Mouse (Mus musculus) left cerebral cortex, adult 2 months (tissue): Measurements from ENCODE around the gene Fxyd7. TPM values are rescaled to one million over a fixed set of nuclear protein-coding genes. Genes with fewer than 3 reads are reported as not detected.
A peak's percentile ranks its signal among the peaks of the same experiment; 100 is the strongest.

Source experiments
- DNase-seq, 2 experiments: peaks; one replicate each; pipeline ENCODE4 v3.0.0; 2021 to 2022; ENCODE audit warnings: low spot score in 2 of 2, mixed read lengths in 1 of 2; ENCODE audit errors: extremely low spot score in 1 of 2
- H3K27ac ChIP-seq: fragments of 200-600 bp; 2 replicates; pipeline ENCODE4 v1.8.1; 2022
- H3K4me3 ChIP-seq: fragments of 200-600 bp; 2 replicates; pipeline ENCODE4 v1.8.1; 2022
- CTCF ChIP-seq: fragments of 200-600 bp; IDR thresholded peaks from 2 replicates; pipeline ENCODE4 v1.8.1; 2022; ENCODE audit warnings: antibody characterized with exemption, mild to moderate bottlenecking, moderate library complexity
- intact Hi-C: fragments of 180-260 bp; cut with DNase I; formaldehyde crosslinking; loops from one replicate; pipeline ENCODE4 v1.15.1; 2025
- total RNA-seq, 2 experiments: library from RNA; stranded (reverse); gene quantifications; 2 replicates each; pipeline ENCODE4 v1.2.3; 2021

The Fxyd7 gene
- total RNA-seq, 2 experiments from 2014 or later = 174 to 184 TPM

DNA sequence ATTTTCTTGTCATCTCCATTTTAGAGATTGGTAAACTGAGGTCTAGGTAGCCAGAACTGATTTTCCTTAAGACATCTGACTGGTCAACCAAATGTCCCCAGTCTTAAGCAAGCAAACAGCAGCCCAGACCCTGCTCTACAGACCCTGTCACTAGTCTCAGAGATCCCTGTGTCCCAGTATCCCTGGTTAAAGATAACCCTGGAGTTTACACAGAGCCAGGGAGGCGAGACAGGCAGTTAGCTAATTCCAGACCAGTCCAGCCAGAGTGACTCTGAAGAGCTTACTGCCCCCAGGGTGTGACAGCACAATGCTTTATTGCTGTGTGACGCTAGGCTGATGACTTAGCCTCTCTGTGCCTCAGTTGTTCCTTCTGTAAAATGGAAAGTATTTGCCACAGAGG lies 5.8 kb upstream of the Fxyd7 start, which contains the start of gene Fxyd1:
Fxyd1 (minus strand) TSS at position 129 of the 400 bp plus-strand sequence.
- DNase-seq = no peak
- no peak for TF ChIP-seq CTCF
- Histone ChIP-seq H3K27ac (no peak within 1 kb of the TSS), H3K4me3 (no peak within 1 kb of the TSS)
- intact Hi-C loops = no loop called here

DNA sequence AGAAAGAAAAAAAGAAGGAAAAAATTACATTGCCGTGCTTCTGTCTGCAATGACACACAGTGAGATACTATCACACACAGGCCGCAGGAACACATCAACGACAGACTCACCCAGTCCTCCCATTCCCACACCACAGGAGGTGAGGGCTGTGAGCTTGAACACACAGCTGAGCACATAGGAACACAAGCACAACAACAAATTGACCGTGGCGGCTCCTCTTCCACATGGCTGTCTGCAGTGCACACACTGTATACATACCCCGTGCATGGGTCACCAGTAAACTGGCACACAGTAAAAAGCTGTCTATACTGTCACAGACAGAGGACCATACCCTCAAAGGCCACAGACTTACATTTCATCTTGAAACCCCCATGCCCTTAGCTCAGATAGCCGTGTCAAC lies 5.2 kb upstream of the Fxyd7 start:
- no peak overlapping the region for H3K27ac ChIP-seq
- intact Hi-C loops = no loop called here
- no peak overlapping the region for H3K4me3 ChIP-seq
- no peak for DNase-seq
- TF ChIP-seq CTCF = no peak

- H3K4me3 ChIP-seq = no peak overlapping the region
- no peak for DNase-seq
- TF ChIP-seq CTCF = no peak
- intact Hi-C loops = no loop called here
- no peak overlapping the region for H3K27ac ChIP-seq
Observed at GRCm38 (mm10) chr7:31055883-31056282, 4.6 kb upstream of the Fxyd7 start.

GRCm38 (mm10) chr7:31055354-31055824 lies 4.1 kb upstream of the Fxyd7 start:
- intact Hi-C loops = no loop called here
- no peak for TF ChIP-seq CTCF
- peak overlapping the region; percentile 97 for H3K27ac ChIP-seq
- DNase-seq = peak; percentile 44 to 64
- peak overlapping the region; percentile 9 for H3K4me3 ChIP-seq

GRCm38 (mm10) chr7:31054661-31055320 lies 3.5 kb upstream of the Fxyd7 start:
- intact Hi-C loops = loop anchor here (5.0 kb wide), 1 partner anchor 82 kb away; the partner anchor contains the start of genes Fam187b and Lsr
- Histone ChIP-seq H3K27ac (peak overlapping the region; percentile 97), H3K4me3 (peak overlapping the region; percentile 9)
- TF ChIP-seq CTCF = no peak
- DNase-seq = no peak

- no peak for DNase-seq
- peak overlapping the region; percentile 44 for H3K4me3 ChIP-seq
- intact Hi-C loops = loop anchor here (1.0 to 5.0 kb wide), 3 partner anchors 37 to 97 kb away; partner anchors contain the start of genes Fam187b, Lsr and Usf2
- H3K27ac ChIP-seq = peak overlapping the region; percentile 97
- TF ChIP-seq CTCF = no peak
Observed at GRCm38 (mm10) chr7:31053882-31054447, 2.7 kb upstream of the Fxyd7 start.

GRCm38 (mm10) chr7:31052636-31053434 lies 1.6 kb upstream of the Fxyd7 start:
- intact Hi-C loops = loop anchor here (1.0 to 5.0 kb wide), 3 partner anchors 36 to 96 kb away; partner anchors contain the start of genes Fam187b, Lsr and Usf2
- peak; percentile 8; the same call in 1 of the 2 replicates for TF ChIP-seq CTCF
- H3K4me3 ChIP-seq = peak overlapping the region; percentile 65
- H3K27ac ChIP-seq = peak overlapping the region; percentile 97
- peak; percentile 64 to 82 for DNase-seq

- no peak for DNase-seq
- Histone ChIP-seq H3K4me3 (peak overlapping the region; percentile 65), H3K27ac (peak overlapping the region; percentile 97)
- intact Hi-C loops = loop anchor here (2.0 to 5.0 kb wide), 2 partner anchors 80 to 95 kb away; partner anchors contain the start of genes Fam187b, Lsr and Usf2
- TF ChIP-seq CTCF = no peak
Observed at GRCm38 (mm10) chr7:31052251-31052635, 976 bp upstream of the Fxyd7 start.

- DNase-seq = peak; percentile 51 to 68
- Histone ChIP-seq H3K27ac (peak overlapping the region; percentile 97), H3K4me3 (peak overlapping the region; percentile 65)
- intact Hi-C loops = loop anchor here (5.0 kb wide), 1 partner anchor 79 kb away; the partner anchor contains the start of genes Fam187b and Lsr
- no peak for TF ChIP-seq CTCF
Observed at GRCm38 (mm10) chr7:31050921-31051320, 346 bp downstream of the Fxyd7 start.

GRCm38 (mm10) chr7:31050487-31050886 lies 780 bp downstream of the Fxyd7 start:
- peak overlapping the region; percentile 97 for H3K27ac ChIP-seq
- peak in 1 of 2 experiments; percentile 21 for DNase-seq
- intact Hi-C loops = loop anchor here (5.0 kb wide), 1 partner anchor 78 kb away; the partner anchor contains the start of genes Fam187b and Lsr

GRCm38 (mm10) chr7:31049846-31050281 lies 1.4 kb downstream of the Fxyd7 start:
- peak; percentile 50 to 67 for DNase-seq
- Histone ChIP-seq H3K4me3 (peak overlapping the region; percentile 65), H3K27ac (peak overlapping the region; percentile 97)
- intact Hi-C loops = loop anchor here (5.0 kb wide), 1 partner anchor 78 kb away; the partner anchor contains the start of genes Fam187b and Lsr
- TF ChIP-seq CTCF = no peak

More at GRCm38 (mm10) chr7:31050487-31050886, 780 bp downstream of the Fxyd7 start:
- no peak for TF ChIP-seq CTCF
- H3K4me3 ChIP-seq = peak overlapping the region; percentile 65
